Mouse (Mus musculus): ENCODE data around the gene Gng8. TPM values are rescaled to one million over a fixed set of nuclear protein-coding genes. Genes with fewer than 3 reads are reported as not detected.

Gene Gng8
- polyA plus RNA-seq, 1 experiment from 2014 or later: 5.4 TPM

GRCm38 (mm10) chr7:16942861-16943260 is 51.3 kb downstream of the Gng8 start:
- Histone ChIP-seq H3K4me1 (peaks cover 70% of the 10 kb centered on the region), H3K27ac (replicated peaks) (no peak overlapping the region)
- no peak for DNase-seq (ENCODE audit: low spot score)

GRCm38 (mm10) chr7:16944061-16944807 is 52.6 kb downstream of the Gng8 start, which contains the start of gene Pnmal2:
Pnmal2 (plus strand) TSS chr7:16944682.
- H3K36me3 ChIP-seq: no peaks in the 10 kb centered on the region
- peak; percentile 93 for DNase-seq (ENCODE audit: low spot score)
- H3K4me3 ChIP-seq: peak within 1 kb of the TSS; percentile 69
- H3K4me1 ChIP-seq: peaks cover 64% of the 10 kb centered on the region
- no peaks in the 10 kb centered on the region for H3K9me3 ChIP-seq (replicated peaks)
- peaks cover 71% of the 10 kb centered on the region for H3K27me3 ChIP-seq (ENCODE audit: low read depth, poor library complexity, severe bottlenecking)
- WGBS: 17% methylated on average over 36 of the region's 36 CpGs
- H3K27ac ChIP-seq (replicated peaks): peak within 1 kb of the TSS; percentile 77

More at GRCm38 (mm10) chr7:16942861-16943260, 51.3 kb downstream of the Gng8 start:
- 69% methylated on average over 4 of the region's 4 CpGs for WGBS
- no peaks in the 10 kb centered on the region for H3K36me3 ChIP-seq
- no peak overlapping the region for H3K4me3 ChIP-seq
- H3K27me3 ChIP-seq (ENCODE audit: low read depth, poor library complexity, severe bottlenecking): peaks cover 57% of the 10 kb centered on the region
- no peaks in the 10 kb centered on the region for H3K9me3 ChIP-seq (replicated peaks)

GRCm38 (mm10) chr7:16944808-16945315 is 53.3 kb downstream of the Gng8 start:
- H3K27ac ChIP-seq (replicated peaks): peak overlapping the region; percentile 77
- no peaks in the 10 kb centered on the region for H3K36me3 ChIP-seq
- H3K9me3 ChIP-seq (replicated peaks): no peaks in the 10 kb centered on the region
- peaks cover 76% of the 10 kb centered on the region for H3K27me3 ChIP-seq (ENCODE audit: low read depth, poor library complexity, severe bottlenecking)
- H3K4me1 ChIP-seq: peaks cover 69% of the 10 kb centered on the region
- under 1% methylated on average over 22 of the region's 22 CpGs for WGBS
- no peak for DNase-seq (ENCODE audit: low spot score)
- H3K4me3 ChIP-seq: peak overlapping the region; percentile 69

Other genes with a start within 250 kb of the Gng8 start
- 0.10 TPM in 1 of 2 replicates, not detected in the other for gene Ceacam15, start 216.1 kb upstream of the Gng8 start, polyA plus RNA-seq (2016; fragmentation: Nextera tagmentation; extraction: Ambion mirVana)
- not detected in 2 replicates for gene Ceacam9, start 169.9 kb upstream of the Gng8 start, polyA plus RNA-seq (2016; fragmentation: Nextera tagmentation; extraction: Ambion mirVana)
- 278 and 281 TPM in 2 replicates for gene Ap2s1, start 153.4 kb upstream of the Gng8 start, polyA plus RNA-seq (2016; fragmentation: Nextera tagmentation; extraction: Ambion mirVana)
- 40.1 and 40.4 TPM in 2 replicates for gene Slc1a5, start 110.4 kb upstream of the Gng8 start, polyA plus RNA-seq (2016; fragmentation: Nextera tagmentation; extraction: Ambion mirVana)
- gene Strn4, start 75.9 kb upstream of the Gng8 start, polyA plus RNA-seq (2016; fragmentation: Nextera tagmentation; extraction: Ambion mirVana): 108 and 137 TPM in 2 replicates
- 28.3 and 32.9 TPM in 2 replicates for gene Fkrp, start 75.1 kb upstream of the Gng8 start, polyA plus RNA-seq (2016; fragmentation: Nextera tagmentation; extraction: Ambion mirVana)
- gene Prkd2, start 48.9 kb upstream of the Gng8 start, polyA plus RNA-seq (2016; fragmentation: Nextera tagmentation; extraction: Ambion mirVana): 11.1 and 11.8 TPM in 2 replicates
- gene Dact3, start 16.5 kb upstream of the Gng8 start, polyA plus RNA-seq (2016; fragmentation: Nextera tagmentation; extraction: Ambion mirVana): 1.9 and 2.2 TPM in 2 replicates
- gene Ptgir, start 14.7 kb downstream of the Gng8 start, polyA plus RNA-seq (2016; fragmentation: Nextera tagmentation; extraction: Ambion mirVana): 0.17 and 0.56 TPM in 2 replicates
- gene Calm3, start 32.3 kb downstream of the Gng8 start, polyA plus RNA-seq (2016; fragmentation: Nextera tagmentation; extraction: Ambion mirVana): 174 and 180 TPM in 2 replicates
- 4.1 and 11.7 TPM in 2 replicates for gene Pnmal2, start 52.9 kb downstream of the Gng8 start, polyA plus RNA-seq (2016; fragmentation: Nextera tagmentation; extraction: Ambion mirVana)
- 9.8 and 17.4 TPM in 2 replicates for gene Pnmal1, start 67.9 kb downstream of the Gng8 start, polyA plus RNA-seq (2016; fragmentation: Nextera tagmentation; extraction: Ambion mirVana)
- gene Gm42372, start 91.3 kb downstream of the Gng8 start, polyA plus RNA-seq (2016; fragmentation: Nextera tagmentation; extraction: Ambion mirVana): 1.3 TPM in 2 replicates
- gene Ccdc8, start 100.9 kb downstream of the Gng8 start, polyA plus RNA-seq (2016; fragmentation: Nextera tagmentation; extraction: Ambion mirVana): 8.7 and 9.0 TPM in 2 replicates
- 135 and 142 TPM in 2 replicates for gene Ppp5c, start 136.1 kb downstream of the Gng8 start, polyA plus RNA-seq (2016; fragmentation: Nextera tagmentation; extraction: Ambion mirVana)
- 4.3 and 5.1 TPM in 2 replicates for gene Hif3a, start 170.6 kb downstream of the Gng8 start, polyA plus RNA-seq (2016; fragmentation: Nextera tagmentation; extraction: Ambion mirVana)
- gene Psg16, start 182.3 kb downstream of the Gng8 start, polyA plus RNA-seq (2016; fragmentation: Nextera tagmentation; extraction: Ambion mirVana): 0.02 and 0.06 TPM in 2 replicates